Mouse (Mus musculus) liver, postnatal 0 days (tissue): ENCODE measurements at regions not wholly inside any gene's neighbourhood (a gene's known extent, or its start where the extent isn't known, plus 50 kb on each side); places are given as distances from the start of the nearest gene placed in this dataset.

Source experiments
- CTCF ChIP-seq: sonication (generic); IDR thresholded peaks from 2 replicates; pipeline ENCODE4 v1.5.1; 2016; ENCODE audit warnings: antibody characterized with exemption, low read depth
- EP300 ChIP-seq: IDR thresholded peaks from 2 replicates; pipeline ENCODE4 v1.6.1; 2016; ENCODE audit warnings: antibody characterized with exemption, low read depth, mild to moderate bottlenecking

- TF ChIP-seq CTCF (no peak), EP300 (no peak)
These were observed 486.1 kb upstream of the Mpdz start for GRCm38 (mm10) chr4:81928581-81929244.
